Mouse (Mus musculus) limb, embryonic 10.5 days (tissue): ENCODE measurements around the gene Polr3gl. TPM values are rescaled to one million over a fixed set of nuclear protein-coding genes. Genes with fewer than 3 reads are reported as not detected.
A peak's percentile ranks its signal among the peaks of the same experiment; 100 is the strongest.

Experiments
- DNase-seq: peaks from one replicate; pipeline ENCODE4 v3.0.0-alpha.2; 2017; ENCODE audit warnings: low spot score
- H3K27ac ChIP-seq: fragments of 300-500 bp; sonication (generic); 2 replicates; pipeline ENCODE4 v1.5.1; 2016; ENCODE audit warnings: mild to moderate bottlenecking
- H3K27me3 ChIP-seq: fragments of 300-500 bp; sonication (generic); 2 replicates; pipeline ENCODE4 v1.6.1; 2016; ENCODE audit warnings: low read depth, mild to moderate bottlenecking; ENCODE audit not compliant: poor library complexity, severe bottlenecking
- H3K36me3 ChIP-seq: fragments of 300-500 bp; sonication (generic); 2 replicates; pipeline ENCODE4 v1.6.1; 2016; ENCODE audit warnings: mild to moderate bottlenecking, moderate library complexity
- H3K4me1 ChIP-seq: fragments of 300-500 bp; sonication (generic); 2 replicates; pipeline ENCODE4 v1.6.1; 2016
- H3K4me3 ChIP-seq: fragments of 300-500 bp; sonication (generic); 2 replicates; pipeline ENCODE4 v1.5.1; 2016; ENCODE audit warnings: mild to moderate bottlenecking, moderate library complexity
- H3K9me3 ChIP-seq: fragments of 300-500 bp; sonication (generic); replicated peaks from 2 replicates; pipeline ENCODE4 v1.6.1; 2016; ENCODE audit warnings: mild to moderate bottlenecking
- WGBS: fragments of 180-500 bp; shearing (Covaris S2); methylation state at CpG from one replicate; pipeline ENCODE4 v1.1.7; 2016; 5-methylcytosine and 5-hydroxymethylcytosine counted together
- polyA plus RNA-seq: library from polyadenylated mRNA; unstranded; fragments of >200 nt; fragmentation: Nextera tagmentation; extraction: Ambion mirVana; gene quantifications from 2 replicates; pipeline ENCODE4 v1.2.1, GENCODE M21; 2016

The Polr3gl gene
- polyA plus RNA-seq, 1 experiment from 2014 or later = 42.1 TPM

- DNase-seq = no peak
- H3K27ac ChIP-seq = no peak overlapping the region; the same call in 1 of the 2 replicates
- peak overlapping the region; percentile 92; the same call in 1 of the 2 replicates for H3K4me3 ChIP-seq
- peaks cover 45% of the 10 kb centered on the region for H3K4me1 ChIP-seq
- H3K27me3 ChIP-seq = peaks cover 17% of the 10 kb centered on the region
- WGBS = 68% methylated on average over 5 of the region's 5 CpGs
- H3K36me3 ChIP-seq = peaks cover 30% of the 10 kb centered on the region
- no peaks in the 10 kb centered on the region for H3K9me3 ChIP-seq
These were observed 9.3 kb upstream of the Polr3gl start for GRCm38 (mm10) chr3:96603311-96603710.

GRCm38 (mm10) chr3:96602704-96603084 is 8.7 kb upstream of the Polr3gl start:
- Histone ChIP-seq H3K27ac (peak overlapping the region; percentile 97; the same call in 1 of the 2 replicates), H3K36me3 (peaks cover 25% of the 10 kb centered on the region), H3K4me3 (peak overlapping the region; percentile 92), H3K4me1 (peaks cover 51% of the 10 kb centered on the region), H3K27me3 (peaks cover 17% of the 10 kb centered on the region), H3K9me3 (no peaks in the 10 kb centered on the region)
- 61% methylated on average over 5 of the region's 5 CpGs for WGBS
- no peak for DNase-seq

DNA sequence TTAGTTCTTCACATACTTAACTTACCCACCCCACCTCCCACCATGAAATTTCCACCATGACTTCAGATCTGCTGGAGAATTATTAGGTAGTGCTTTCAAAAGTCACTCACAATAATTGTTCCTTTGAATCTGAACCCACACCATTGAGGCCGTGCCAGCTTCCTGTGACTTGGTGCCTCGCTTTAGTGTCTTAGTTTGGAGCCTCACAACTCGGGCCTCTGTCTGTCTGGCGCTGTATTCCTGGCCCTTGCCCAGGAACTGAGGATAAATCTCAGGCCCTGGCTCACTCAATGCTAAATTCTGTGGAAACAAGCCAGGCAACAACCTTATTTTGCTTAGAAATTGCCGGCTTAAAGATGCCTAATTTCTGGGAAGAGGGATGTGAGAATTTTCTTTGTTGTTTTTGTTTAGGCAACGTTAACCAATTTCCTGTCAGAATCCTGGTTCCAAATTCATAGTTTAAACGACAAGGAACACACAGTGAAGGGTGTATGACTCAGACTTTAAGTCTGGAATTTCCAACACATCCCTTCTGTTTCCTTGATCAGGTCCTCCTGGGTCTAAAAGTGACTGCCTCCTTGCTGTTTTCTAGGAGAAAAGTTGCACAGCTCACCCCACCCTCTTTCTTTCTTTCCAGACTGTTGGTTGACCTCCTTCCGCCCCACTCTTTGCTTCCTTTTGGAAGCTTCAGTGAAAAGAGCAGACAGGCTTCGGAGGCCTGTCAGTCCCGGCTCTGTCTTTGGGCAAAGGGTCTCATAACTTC is 8.1 kb upstream of the Polr3gl start:
- peaks cover 57% of the 10 kb centered on the region for H3K4me1 ChIP-seq
- no peak for DNase-seq
- H3K4me3 ChIP-seq = peak overlapping the region; percentile 92
- WGBS = 52% methylated on average over 10 of the region's 10 CpGs
- H3K27me3 ChIP-seq = peaks cover 17% of the 10 kb centered on the region
- H3K36me3 ChIP-seq = peaks cover 25% of the 10 kb centered on the region
- no peaks in the 10 kb centered on the region for H3K9me3 ChIP-seq
- H3K27ac ChIP-seq = peak overlapping the region; percentile 97

DNA sequence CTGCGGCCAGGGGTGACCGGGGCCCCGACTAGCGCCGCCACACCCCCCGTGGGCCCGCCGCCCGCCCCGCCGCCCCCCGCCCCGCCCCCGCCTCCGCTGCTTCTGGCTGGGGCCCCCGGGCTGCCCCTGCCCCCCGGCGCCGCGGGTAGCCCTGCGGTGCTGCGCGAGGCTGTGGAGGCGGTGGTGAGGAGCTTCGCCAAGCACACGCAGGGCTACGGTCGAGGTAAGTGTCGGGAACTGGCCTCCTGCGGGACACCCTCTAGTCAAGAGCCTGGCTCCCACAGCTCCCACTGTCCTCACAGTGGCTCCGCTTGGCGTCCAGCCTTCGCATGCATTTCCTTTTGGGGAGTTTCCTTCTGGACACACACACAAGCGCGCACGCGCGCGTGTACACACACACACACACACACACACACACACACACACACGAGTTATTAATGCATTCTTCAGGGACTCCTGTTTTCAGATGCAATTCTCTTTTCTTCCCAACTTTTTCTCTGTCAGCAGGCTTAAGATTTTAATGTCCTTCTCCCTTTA is 7.3 kb upstream of the Polr3gl start:
- Histone ChIP-seq H3K4me3 (peak overlapping the region; percentile 92), H3K9me3 (no peaks in the 10 kb centered on the region), H3K27ac (peak overlapping the region; percentile 97), H3K4me1 (peaks cover 65% of the 10 kb centered on the region), H3K27me3 (peaks cover 25% of the 10 kb centered on the region), H3K36me3 (peaks cover 25% of the 10 kb centered on the region)
- no peak for DNase-seq
- 1% methylated on average over 30 of the region's 40 CpGs for WGBS

DNA sequence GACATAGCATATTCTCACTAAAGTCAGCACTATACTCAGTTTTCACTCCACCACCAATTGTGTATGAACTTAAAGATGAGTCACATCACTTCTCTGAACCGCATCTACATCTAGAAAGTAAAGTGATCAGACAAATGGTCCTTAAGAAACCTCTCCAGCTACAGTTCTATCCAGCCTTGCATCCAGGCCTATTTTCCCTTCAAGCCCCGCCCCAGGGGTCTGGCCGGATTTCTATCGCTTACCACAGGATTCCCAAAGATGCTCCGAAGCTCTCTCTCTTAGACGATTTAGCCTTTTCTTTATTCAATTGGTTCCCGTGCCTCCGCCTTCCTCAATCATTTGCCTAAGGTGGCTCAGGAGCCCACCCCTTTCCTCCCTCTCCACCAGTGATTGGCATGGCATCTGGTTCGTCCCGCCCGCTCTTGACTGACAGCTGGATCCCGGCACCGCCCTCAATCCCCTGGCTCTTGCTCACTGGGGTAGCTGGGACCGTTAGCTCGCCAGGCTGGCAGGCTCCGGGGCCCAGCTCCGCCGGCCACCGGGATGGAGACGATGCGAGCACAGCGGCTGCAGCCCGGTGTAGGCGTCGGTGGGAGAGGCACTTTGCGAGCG is 6.8 kb upstream of the Polr3gl start, which contains the start of gene Lix1l:
Lix1l (plus strand) TSS at position 511 of the 612 bp plus-strand sequence.
- H3K27ac ChIP-seq = peak within 1 kb of the TSS; percentile 97

GRCm38 (mm10) chr3:96599411-96599810 is 5.4 kb upstream of the Polr3gl start:
- Histone ChIP-seq H3K36me3 (peaks cover 10% of the 10 kb centered on the region; the same call in 1 of the 2 replicates), H3K4me3 (peak overlapping the region; percentile 67; the same call in 1 of the 2 replicates), H3K27ac (peak overlapping the region; percentile 83; the same call in 1 of the 2 replicates), H3K9me3 (no peaks in the 10 kb centered on the region), H3K27me3 (peaks cover 42% of the 10 kb centered on the region), H3K4me1 (peaks cover 73% of the 10 kb centered on the region)
- DNase-seq = no peak
- WGBS = 71% methylated on average over 3 of the region's 3 CpGs

More for the DNA sequence above, 6.8 kb upstream of the Polr3gl start, which contains the start of gene Lix1l:
- Histone ChIP-seq H3K27me3 (peaks cover 31% of the 10 kb centered on the region), H3K36me3 (peaks cover 21% of the 10 kb centered on the region), H3K4me3 (peak within 1 kb of the TSS; percentile 92), H3K9me3 (no peaks in the 10 kb centered on the region), H3K4me1 (peaks cover 70% of the 10 kb centered on the region)
- DNase-seq = peak; percentile 93
- under 1% methylated on average over 27 of the region's 27 CpGs for WGBS

- peak overlapping the region; percentile 83; the same call in 1 of the 2 replicates for H3K27ac ChIP-seq
- peaks cover 76% of the 10 kb centered on the region for H3K4me1 ChIP-seq
- DNase-seq = peak; percentile 36
- WGBS = 42% methylated on average over 8 of the region's 8 CpGs
- peaks cover 42% of the 10 kb centered on the region for H3K27me3 ChIP-seq
- H3K9me3 ChIP-seq = no peaks in the 10 kb centered on the region
- peak overlapping the region; percentile 67 for H3K4me3 ChIP-seq
- peaks cover 6% of the 10 kb centered on the region; the same call in 1 of the 2 replicates for H3K36me3 ChIP-seq
These were observed 5.0 kb upstream of the Polr3gl start for GRCm38 (mm10) chr3:96599069-96599393.

DNA sequence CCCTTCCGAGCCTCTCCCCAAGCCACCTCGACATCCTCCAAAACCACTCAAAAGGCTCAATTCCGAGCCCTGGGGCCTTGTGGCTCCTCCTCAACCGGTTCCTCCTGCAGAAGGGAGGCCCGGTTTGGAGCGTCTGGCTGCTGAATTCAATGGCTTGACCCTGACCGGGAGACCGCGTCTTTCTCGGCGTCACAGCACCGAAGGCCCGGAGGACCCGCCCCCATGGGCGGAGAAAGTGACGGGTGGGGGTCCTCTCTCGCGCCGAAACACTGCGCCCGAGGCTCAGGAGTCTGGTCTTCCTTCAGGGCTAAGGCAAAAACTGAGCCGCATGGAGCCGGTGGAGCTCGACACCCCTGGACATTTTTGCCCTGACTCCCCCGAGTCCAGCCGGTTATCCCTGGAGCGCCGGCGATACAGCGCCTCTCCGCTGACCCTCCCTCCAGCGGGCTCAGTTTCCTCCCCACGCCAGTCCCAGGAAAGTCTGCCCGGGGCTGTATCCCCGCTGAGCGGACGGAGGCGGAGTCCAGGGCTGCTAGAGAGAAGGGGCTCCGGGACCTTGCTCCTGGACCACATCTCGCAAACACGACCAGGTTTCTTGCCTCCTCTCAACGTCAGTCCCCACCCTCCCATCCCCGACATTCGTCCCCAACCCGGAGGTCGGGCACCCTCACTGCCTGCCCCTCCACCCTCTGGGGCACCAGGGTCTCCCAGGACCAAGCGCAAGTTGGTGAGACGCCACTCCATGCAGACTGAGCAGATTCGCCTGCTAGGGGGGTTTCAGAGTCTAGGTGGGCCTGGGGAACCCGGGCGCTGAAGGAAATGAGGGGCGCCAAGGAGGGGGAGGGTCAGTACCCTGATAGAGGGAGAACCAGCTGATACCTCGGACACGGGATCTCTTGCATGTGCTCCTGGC is 4.4 kb upstream of the Polr3gl start:
- Histone ChIP-seq H3K9me3 (no peaks in the 10 kb centered on the region), H3K4me1 (peaks cover 75% of the 10 kb centered on the region), H3K27me3 (peaks cover 42% of the 10 kb centered on the region), H3K27ac (peak overlapping the region; percentile 83), H3K36me3 (0 out of 2 replicates have a peak, but pooled peaks cover under 1% of the 10 kb centered on the region), H3K4me3 (peak overlapping the region; percentile 67)
- under 1% methylated on average over 54 of the region's 54 CpGs for WGBS
- DNase-seq = peak; percentile 80

GRCm38 (mm10) chr3:96597435-96597891 is 3.5 kb upstream of the Polr3gl start:
- Histone ChIP-seq H3K4me1 (peaks cover 69% of the 10 kb centered on the region), H3K36me3 (no peaks in the 10 kb centered on the region), H3K4me3 (peak overlapping the region; percentile 67), H3K27me3 (peaks cover 46% of the 10 kb centered on the region), H3K9me3 (no peaks in the 10 kb centered on the region), H3K27ac (peak overlapping the region; percentile 83)
- DNase-seq = peak; percentile 66
- under 1% methylated on average over 40 of the region's 40 CpGs for WGBS

GRCm38 (mm10) chr3:96596855-96597254 is 2.9 kb upstream of the Polr3gl start:
- H3K4me1 ChIP-seq = peaks cover 63% of the 10 kb centered on the region
- peaks cover 51% of the 10 kb centered on the region for H3K27me3 ChIP-seq
- H3K36me3 ChIP-seq = no peaks in the 10 kb centered on the region
- H3K27ac ChIP-seq = peak overlapping the region; percentile 83
- H3K9me3 ChIP-seq = no peaks in the 10 kb centered on the region
- DNase-seq = no peak
- peak overlapping the region; percentile 67 for H3K4me3 ChIP-seq
- 3% methylated on average over 10 of the region's 12 CpGs for WGBS

DNA sequence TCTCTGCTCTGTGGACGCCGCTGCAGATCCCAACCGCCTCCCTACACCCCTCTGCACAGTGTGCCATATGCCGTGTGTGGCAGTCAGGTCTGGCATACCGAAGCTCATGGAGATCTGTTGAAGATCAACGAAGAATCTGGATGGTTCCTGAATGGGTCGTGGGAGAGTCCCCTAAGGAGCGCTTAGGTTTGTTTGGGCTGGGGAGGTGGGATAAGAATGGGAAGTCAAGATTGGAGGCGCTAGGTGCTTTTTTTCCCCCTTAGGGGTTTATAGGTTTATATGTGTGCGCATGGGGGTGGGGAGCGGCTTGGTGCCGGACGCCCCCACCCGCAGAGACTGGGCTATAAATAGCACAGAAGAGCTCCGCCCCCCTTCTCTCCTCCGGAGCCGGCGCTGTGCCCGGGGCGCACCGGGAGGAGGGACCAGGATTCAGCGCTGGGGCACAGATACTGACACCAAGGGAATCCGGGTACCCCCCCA is 2.3 kb upstream of the Polr3gl start, which contains the start of gene Ankrd34a:
Ankrd34a (plus strand) TSS at position 409 of the 480 bp plus-strand sequence.
- no peaks in the 10 kb centered on the region for H3K36me3 ChIP-seq
- peaks cover 57% of the 10 kb centered on the region for H3K4me1 ChIP-seq
- no peaks in the 10 kb centered on the region for H3K9me3 ChIP-seq
- peaks cover 51% of the 10 kb centered on the region for H3K27me3 ChIP-seq
- peak within 1 kb of the TSS; percentile 83 for H3K27ac ChIP-seq
- 1% methylated on average over 23 of the region's 23 CpGs for WGBS
- H3K4me3 ChIP-seq = peak within 1 kb of the TSS; percentile 67
- peak; percentile 44 for DNase-seq

DNA sequence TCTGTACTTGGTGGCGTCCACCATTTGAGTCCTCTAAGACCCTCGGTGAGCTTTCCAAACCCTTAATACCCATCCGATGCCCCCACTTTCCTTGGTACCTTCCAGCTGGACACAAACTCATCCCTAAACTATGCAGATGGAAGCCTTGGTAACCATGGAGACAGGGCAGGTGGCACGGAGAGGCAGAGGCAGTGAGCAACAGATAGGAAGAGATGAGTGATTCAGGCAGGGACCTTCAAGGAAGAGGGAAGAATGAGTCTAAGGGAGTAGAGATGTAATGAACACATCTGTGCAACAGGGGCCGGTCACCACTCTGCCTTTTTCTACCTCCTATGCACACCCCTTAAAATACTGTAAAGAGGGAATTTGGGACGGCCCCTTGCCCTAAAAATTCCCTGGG is 1.7 kb upstream of the Polr3gl start:
- Histone ChIP-seq H3K4me3 (peak overlapping the region; percentile 67), H3K27ac (no peak overlapping the region), H3K4me1 (peaks cover 51% of the 10 kb centered on the region), H3K27me3 (peaks cover 51% of the 10 kb centered on the region), H3K36me3 (no peaks in the 10 kb centered on the region), H3K9me3 (no peaks in the 10 kb centered on the region)
- DNase-seq = no peak
- WGBS = 27% methylated on average over 6 of the region's 6 CpGs
